Mouse (Mus musculus) heart, adult 11 months (tissue): ENCODE measurements around the gene Snph.
"Not testable (repeated sequence)": the region's sequence is repeated elsewhere in the genome, so short reads cannot be mapped to it uniquely, and the experiment has no call there.

Experiments
- DNase-seq: peaks from one replicate; pipeline ENCODE4 v3.0.0; 2022

The Snph gene

GRCm38 (mm10) chr2:151632159-151632814 lies at the start of gene Snph:
Gene Snph (minus strand): TSS chr2:151632593.
- DNase-seq, result peak; percentile 98

GRCm38 (mm10) chr2:151676234-151676633 lies 43.8 kb upstream of the Snph start:
- no peak for DNase-seq

- DNase-seq, result no peak
These were observed 38.6 kb upstream of the Snph start for GRCm38 (mm10) chr2:151670968-151671329.

GRCm38 (mm10) chr2:151670026-151670967 lies 37.9 kb upstream of the Snph start:
- no peak for DNase-seq

GRCm38 (mm10) chr2:151668433-151668832 lies 36.0 kb upstream of the Snph start, which contains the start of gene Rad21l:
Gene Rad21l (minus strand): TSS chr2:151668533.
- no peak for DNase-seq

- no peak for DNase-seq
These were observed 19.7 kb upstream of the Snph start for GRCm38 (mm10) chr2:151652053-151652452.

- DNase-seq, result peak; percentile 63
These were observed 3.6 kb upstream of the Snph start for GRCm38 (mm10) chr2:151636015-151636402.

GRCm38 (mm10) chr2:151635362-151636014 lies 3.1 kb upstream of the Snph start:
- DNase-seq, result no peak

GRCm38 (mm10) chr2:151634903-151635302 lies 2.5 kb upstream of the Snph start:
- DNase-seq, result no peak

- DNase-seq, result peak; percentile 57
These were observed 589 bp upstream of the Snph start for GRCm38 (mm10) chr2:151632982-151633381.

GRCm38 (mm10) chr2:151631406-151632158 lies 811 bp downstream of the Snph start:
- peak; percentile 75 for DNase-seq

GRCm38 (mm10) chr2:151629310-151629709 lies 3.1 kb downstream of the Snph start:
- peak; percentile 41 for DNase-seq

GRCm38 (mm10) chr2:151628011-151628410 lies 4.4 kb downstream of the Snph start:
- DNase-seq, result no peak

GRCm38 (mm10) chr2:151626296-151626695 lies 6.1 kb downstream of the Snph start:
- peak; percentile 77 for DNase-seq

- DNase-seq, result peak; percentile 58
These were observed 8.6 kb downstream of the Snph start for GRCm38 (mm10) chr2:151623776-151624175.

GRCm38 (mm10) chr2:151616551-151617329 lies 15.7 kb downstream of the Snph start:
- DNase-seq, result no peak

- not testable (repeated sequence) for DNase-seq
These were observed 16.6 kb downstream of the Snph start for GRCm38 (mm10) chr2:151615779-151616178.

GRCm38 (mm10) chr2:151609974-151610373 lies 22.4 kb downstream of the Snph start:
- DNase-seq, result no peak

- no peak for DNase-seq
These were observed 24.0 kb downstream of the Snph start for GRCm38 (mm10) chr2:151608435-151608834.

GRCm38 (mm10) chr2:151605437-151605987 lies 26.9 kb downstream of the Snph start:
- no peak for DNase-seq

- no peak for DNase-seq
These were observed 28.8 kb downstream of the Snph start for GRCm38 (mm10) chr2:151603630-151604029.

- DNase-seq, result no peak
These were observed 30.3 kb downstream of the Snph start for GRCm38 (mm10) chr2:151602106-151602505.
